Mouse (Mus musculus) testis, adult 2 months (tissue): ENCODE measurements around the gene Ctbp2.

ENCODE experiments used
- CTCF ChIP-seq: fragments of 200-500 bp; IDR thresholded peaks from 2 replicates; pipeline ENCODE4 v1.5.1; 2012; ENCODE audit warnings: low read depth, mild to moderate bottlenecking, inconsistent platforms, low read length, moderate library complexity; ENCODE audit not compliant: control insufficient read depth, insufficient read depth, insufficient replicate concordance
- POLR2A ChIP-seq: fragments of 200-500 bp; IDR thresholded peaks from 2 replicates; pipeline ENCODE4 v1.6.1; 2012; ENCODE audit warnings: low read depth, mild to moderate bottlenecking, inconsistent platforms, low read length, moderate library complexity; ENCODE audit not compliant: control insufficient read depth

GRCm38 (mm10) chr7:133117815-133118214 is 6.3 kb downstream of the Ctbp2 start:
- no peak for TF ChIP-seq CTCF
- no peak for TF ChIP-seq POLR2A
